Comparison of ENCODE assay signal across 30 mouse cellular contexts in the genomic region with DNA sequence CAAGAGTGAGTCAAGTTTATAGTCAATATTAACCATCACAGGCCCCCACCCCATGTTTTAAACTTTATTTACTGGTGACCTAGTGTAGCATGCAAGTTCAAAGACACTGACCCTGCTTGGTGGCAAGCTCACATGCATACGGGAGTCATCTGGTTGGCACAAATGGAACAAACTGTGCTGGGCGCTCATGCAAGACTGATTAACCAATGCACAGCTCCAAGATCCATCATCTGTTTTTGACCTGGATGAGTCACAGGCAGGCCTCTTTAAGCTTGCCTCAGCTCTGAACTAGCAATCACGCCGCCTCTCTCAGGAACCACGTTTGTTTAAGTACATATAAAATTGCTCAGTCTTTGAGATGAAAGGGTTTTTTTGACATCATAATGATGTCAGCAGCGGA.
DNase-seq lines count a peak whose midpoint lies in the region; ATAC-seq and TF ChIP-seq lines count a peak whose summit lies in the region.
"Had no signal": no experiment of that assay in that cellular context is flagged by ENCODE, and none has a peak within 500 bp of the region (broad histone marks: within the 10 kb centered on the region; RNA-seq: fewer than 3 reads in every experiment).

No protein-coding gene starts in this region.

- intact Hi-C loops in left cerebral cortex, postnatal 4 days (cut with DNase I): no loop called here

- TF ChIP-seq CTCF in kidney, adult 2 months (conservative IDR thresholded peaks at IDR 0.05; ENCODE audit: insufficient read depth, insufficient read length, low read depth, low read length): no peak

- TF ChIP-seq POLR2A in kidney, adult 2 months (IDR thresholded peaks at IDR 0.05; ENCODE audit: low read depth, low read length): no peak

- H3K27me3 ChIP-seq in kidney, adult 2 months (replicated peaks; ENCODE audit: control insufficient read depth, insufficient read depth, low read length): no peaks in the 10 kb centered on the region
- no peaks in the 10 kb centered on the region for H3K27me3 ChIP-seq in kidney, embryonic 15.5 days
- H3K27me3 ChIP-seq: embryonic facial prominence, embryonic 13.5 days; forebrain, embryonic 15.5 days; heart, embryonic 13.5 days; intestine, embryonic 15.5 days; liver, embryonic 15.5 days; lung, embryonic 15.5 days had no signal

- H3K36me3 ChIP-seq in kidney, adult 2 months (ENCODE audit: control insufficient read depth, insufficient read depth, low read length): no peaks in the 10 kb centered on the region
- H3K36me3 ChIP-seq in kidney, embryonic 15.5 days: no peaks in the 10 kb centered on the region
- H3K36me3 ChIP-seq: embryonic facial prominence, embryonic 13.5 days; forebrain, embryonic 10.5 days; forebrain, embryonic 15.5 days; G1E; heart, embryonic 13.5 days; hindbrain, embryonic 10.5 days; intestine, embryonic 15.5 days; liver, embryonic 15.5 days; lung, embryonic 15.5 days; midbrain, embryonic 10.5 days had no signal

- peak; percentile 40 to 66 for DNase-seq in cerebellum, postnatal 10 days
- no peak for DNase-seq in cerebellum, adult 9-10 months
- peak; percentile 70 for DNase-seq in kidney, adult 2 months
- DNase-seq in left cerebral cortex, postnatal 4 days: peak; percentile 36
- no peak for DNase-seq in left cerebral cortex, adult 9 months (ENCODE audit: low spot score in 2 of 2)
- DNase-seq in 3T3-L1 (ENCODE audit: low read depth, low spot score): peak; percentile 25
- DNase-seq in adrenal gland, postnatal 4 days (ENCODE audit: low spot score in 2 of 2): no peak
- DNase-seq: adrenal gland, postnatal 25 days; cerebellum, adult 8-10 months; gastrocnemius, adult 2 months; gastrocnemius, postnatal 36 days; heart, adult 2 months; heart, postnatal 14 days; layer of hippocampus, postnatal 36 days; right cerebral cortex, postnatal 25 days; thymus, adult 18-20 months; thymus, postnatal 25 days had no signal

- H3K9ac ChIP-seq in kidney, embryonic 15.5 days: no peak overlapping the region
- H3K9ac ChIP-seq: embryonic facial prominence, embryonic 13.5 days; forebrain, embryonic 15.5 days; heart, embryonic 13.5 days; intestine, embryonic 15.5 days; liver, embryonic 15.5 days; lung, embryonic 15.5 days had no signal

- no peak overlapping the region for H3K4me2 ChIP-seq in kidney, embryonic 15.5 days
- H3K4me2 ChIP-seq: embryonic facial prominence, embryonic 13.5 days; forebrain, embryonic 15.5 days; heart, embryonic 13.5 days; intestine, embryonic 15.5 days; liver, embryonic 15.5 days; lung, embryonic 15.5 days had no signal

- H3K4me1 ChIP-seq in kidney, adult 2 months (ENCODE audit: control insufficient read depth, insufficient read depth, low read length): peaks cover 5% of the 10 kb centered on the region; the same call in 1 of the 2 replicates
- H3K4me1 ChIP-seq in kidney, embryonic 15.5 days: peaks cover 2% of the 10 kb centered on the region; the same call in 1 of the 2 replicates
- H3K4me1 ChIP-seq: forebrain, embryonic 15.5 days; intestine, embryonic 15.5 days; liver, embryonic 15.5 days; lung, embryonic 15.5 days had no signal

- no peaks in the 10 kb centered on the region for H3K9me3 ChIP-seq in kidney, embryonic 15.5 days (replicated peaks)
- H3K9me3 ChIP-seq: embryonic facial prominence, embryonic 13.5 days; forebrain, embryonic 10.5 days; forebrain, embryonic 15.5 days; G1E; heart, embryonic 13.5 days; hindbrain, embryonic 10.5 days; intestine, embryonic 15.5 days; liver, embryonic 15.5 days; lung, embryonic 15.5 days; midbrain, embryonic 10.5 days had no signal

- ATAC-seq in kidney, embryonic 15.5 days (replicated peaks; ENCODE audit: low FRiP score): no peak; the same call in 1 of the 2 replicates
- ATAC-seq: forebrain, embryonic 15.5 days; hindbrain, embryonic 16.5 days; intestine, embryonic 15.5 days had no signal

- no peak overlapping the region for H3K27ac ChIP-seq in kidney, adult 2 months (ENCODE audit: insufficient read depth, low read depth, low read length)
- H3K27ac ChIP-seq in kidney, embryonic 15.5 days: no peak overlapping the region
- H3K27ac ChIP-seq: embryonic facial prominence, embryonic 13.5 days; forebrain, embryonic 10.5 days; forebrain, embryonic 15.5 days; gastrocnemius, adult 2 months; heart, adult 2 months; heart, embryonic 13.5 days; hindbrain, embryonic 10.5 days; intestine, embryonic 15.5 days; liver, embryonic 15.5 days; lung, embryonic 15.5 days; midbrain, embryonic 10.5 days; stomach, postnatal 0 days had no signal

- WGBS in kidney, adult 2 months: 53% methylated on average over 6 of the region's 6 CpGs
- WGBS in kidney, embryonic 15.5 days: 78% methylated on average over 6 of the region's 6 CpGs

- H3K4me3 ChIP-seq in kidney, adult 2 months (ENCODE audit: insufficient read depth, low read depth, low read length): no peak overlapping the region
- H3K4me3 ChIP-seq in kidney, embryonic 15.5 days (replicated peaks): no peak overlapping the region
- H3K4me3 ChIP-seq: embryonic facial prominence, embryonic 13.5 days; forebrain, embryonic 10.5 days; forebrain, embryonic 15.5 days; gastrocnemius, adult 2 months; heart, adult 2 months; heart, embryonic 13.5 days; hindbrain, embryonic 10.5 days; intestine, embryonic 15.5 days; liver, embryonic 15.5 days; lung, embryonic 15.5 days; midbrain, embryonic 10.5 days had no signal

Comparison
In these comparisons a context has a peak if more than half of its experiments do, and no peak if none do; other contexts are left out.
1. DNase-seq: peak in cerebellum, postnatal 10 days (2 of 2), kidney, adult 2 months (single experiment), left cerebral cortex, postnatal 4 days (single experiment) and 3T3-L1 (single experiment); none in cerebellum, adult 9-10 months (single experiment), left cerebral cortex, adult 9 months (0 of 2) and adrenal gland, postnatal 4 days (0 of 2).